Mouse (Mus musculus) testis, postnatal 10 days (tissue): ENCODE data around the gene Vill.

Experiments
- DNase-seq: peaks from one replicate; pipeline ENCODE4 v3.0.0; 2021; ENCODE audit warnings: low spot score

Vill gene

DNA sequence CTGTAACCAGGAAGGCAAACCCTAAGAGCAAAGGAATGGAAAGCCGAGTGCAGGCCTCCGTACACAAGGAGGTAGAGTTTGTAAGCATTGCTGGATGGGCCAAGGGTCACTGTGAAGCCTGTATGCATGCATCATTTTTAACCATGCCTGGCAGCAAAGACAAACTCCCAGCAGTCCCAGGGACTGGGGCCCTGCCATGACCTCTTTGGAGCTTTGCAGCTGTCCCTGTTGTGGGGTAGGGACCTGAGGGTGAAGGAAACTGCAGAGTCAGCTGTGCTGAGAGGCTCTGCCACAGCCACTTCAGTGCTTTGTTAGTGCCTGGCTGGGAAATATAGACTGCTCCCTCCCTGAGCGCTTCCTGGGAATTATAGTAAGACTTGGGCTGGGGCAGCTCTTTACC, 58.1 kb downstream of the Vill start:
- DNase-seq = no peak

DNA sequence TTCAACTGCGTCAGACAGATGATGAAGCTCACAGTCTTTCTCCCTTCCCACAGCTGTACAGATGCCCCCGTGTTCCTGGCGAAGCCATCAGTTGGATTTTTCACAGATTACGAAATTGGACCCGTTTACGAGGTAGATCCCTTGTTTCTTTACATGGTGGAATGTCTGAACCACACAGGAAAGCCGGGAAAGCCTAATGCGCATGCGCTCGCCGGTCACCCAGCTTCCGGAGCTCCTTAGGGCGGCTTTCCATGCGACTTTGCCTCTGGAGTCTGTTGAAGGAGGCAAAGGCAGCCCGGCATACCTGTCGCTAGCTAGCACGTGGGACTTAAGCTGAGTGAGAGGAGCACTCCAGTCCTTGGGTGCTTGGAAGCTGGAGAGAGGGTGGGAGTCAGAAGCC, 62.3 kb downstream of the Vill start:
- DNase-seq = no peak

DNA sequence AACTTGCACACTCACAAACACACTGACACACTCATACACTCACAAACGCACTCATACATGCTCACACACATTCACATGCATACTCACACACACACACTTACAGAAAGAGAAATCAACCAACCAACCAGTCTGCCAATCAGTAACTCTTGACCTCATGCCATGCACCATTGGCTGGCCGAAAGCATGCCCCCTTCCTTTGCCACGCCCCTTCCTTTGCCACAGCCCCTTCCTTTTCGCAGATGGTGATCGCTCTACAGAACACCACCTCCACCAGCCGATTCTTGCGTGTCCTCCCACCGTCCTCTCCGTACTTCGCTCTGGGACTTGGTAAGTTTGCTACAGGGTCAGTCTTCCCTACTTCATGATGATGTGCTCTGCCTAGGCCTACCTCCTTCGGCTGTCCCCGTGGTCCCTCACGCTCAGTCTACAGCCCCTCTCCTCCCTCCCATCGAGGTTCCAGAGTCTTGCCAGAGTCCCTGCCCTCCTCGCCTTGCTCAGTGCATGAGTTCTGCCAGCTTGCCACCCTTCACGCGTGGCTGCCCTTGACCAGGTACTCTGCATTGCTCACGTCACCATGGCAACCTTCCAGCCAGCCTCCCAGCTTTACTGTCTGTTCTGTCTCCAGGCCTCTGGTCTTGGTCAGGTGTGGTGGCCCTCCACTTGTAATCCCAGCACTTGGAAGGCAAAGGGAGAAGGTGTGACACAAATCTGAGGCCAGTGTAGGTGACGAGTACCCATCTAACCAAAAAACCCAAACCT, 67.0 kb downstream of the Vill start:
- no peak for DNase-seq

DNA sequence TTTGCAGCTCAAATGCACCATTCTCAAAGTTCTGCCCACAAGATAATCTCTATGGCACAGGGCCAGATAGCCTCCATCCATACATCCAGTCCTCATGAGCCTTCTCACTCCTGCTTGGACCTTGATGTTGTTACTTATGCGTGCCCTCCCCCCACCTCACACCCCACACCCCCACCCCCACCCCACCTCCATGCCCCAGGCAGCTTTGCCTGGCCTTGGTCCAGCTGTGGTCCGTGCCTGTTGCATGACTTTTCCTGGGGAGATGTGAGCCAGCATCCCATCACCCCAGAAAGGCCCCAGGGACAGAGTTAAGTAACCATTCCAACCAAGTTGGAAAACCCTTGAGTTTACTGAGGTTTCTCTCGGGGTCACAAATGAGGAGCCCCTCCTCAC, 67.6 kb downstream of the Vill start:
- DNase-seq = no peak
